Mouse (Mus musculus): ENCODE measurements around the gene Susd1. TPM values are rescaled to one million over a fixed set of nuclear protein-coding genes. Genes with fewer than 3 reads are reported as not detected.
A peak's percentile ranks its signal among the peaks of the same experiment; 100 is the strongest.

Gene Susd1
- polyA plus RNA-seq, 1 experiment from 2014 or later = 9.1 TPM

- no peak overlapping the region for H3K4me3 ChIP-seq (replicated peaks)
- no peak overlapping the region for H3K9ac ChIP-seq
- no peaks in the 10 kb centered on the region for H3K27me3 ChIP-seq (replicated peaks)
- ATAC-seq (ENCODE audit: insufficient read depth, low FRiP score, low read depth) = no peak
- WGBS = 84% methylated on average over 6 of the region's 6 CpGs
- no peaks in the 10 kb centered on the region for H3K36me3 ChIP-seq
- no peaks in the 10 kb centered on the region for H3K9me3 ChIP-seq
- no peak overlapping the region for H3K4me2 ChIP-seq
- H3K4me1 ChIP-seq = 0 out of 2 replicates have a peak, but pooled peaks cover 3% of the 10 kb centered on the region
- no peak overlapping the region for H3K27ac ChIP-seq
These were observed 9.3 kb downstream of the Susd1 start for GRCm38 (mm10) chr4:59429128-59429527.

DNA sequence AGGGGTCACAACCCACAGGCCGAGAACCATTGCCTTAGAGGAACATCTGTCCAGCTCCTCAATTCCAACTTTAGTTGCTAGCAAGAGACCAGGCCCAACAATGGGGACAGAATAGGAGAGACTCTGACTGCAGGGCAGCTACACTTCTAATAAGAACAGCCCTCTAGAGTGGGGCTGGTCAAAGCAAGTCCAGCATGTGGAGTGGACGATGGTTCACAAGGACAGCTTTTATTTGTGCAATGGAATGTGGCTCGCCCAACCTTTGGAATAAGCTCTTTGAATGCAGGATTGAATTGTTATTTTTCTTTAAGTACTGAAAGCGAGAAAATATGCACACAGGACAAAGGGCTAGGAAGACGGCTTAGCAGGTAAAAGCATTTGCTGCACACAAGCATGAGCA is 12.0 kb downstream of the Susd1 start:
- ATAC-seq (ENCODE audit: insufficient read depth, low FRiP score, low read depth) = no peak
- 80% methylated on average over 5 of the region's 5 CpGs for WGBS

DNA sequence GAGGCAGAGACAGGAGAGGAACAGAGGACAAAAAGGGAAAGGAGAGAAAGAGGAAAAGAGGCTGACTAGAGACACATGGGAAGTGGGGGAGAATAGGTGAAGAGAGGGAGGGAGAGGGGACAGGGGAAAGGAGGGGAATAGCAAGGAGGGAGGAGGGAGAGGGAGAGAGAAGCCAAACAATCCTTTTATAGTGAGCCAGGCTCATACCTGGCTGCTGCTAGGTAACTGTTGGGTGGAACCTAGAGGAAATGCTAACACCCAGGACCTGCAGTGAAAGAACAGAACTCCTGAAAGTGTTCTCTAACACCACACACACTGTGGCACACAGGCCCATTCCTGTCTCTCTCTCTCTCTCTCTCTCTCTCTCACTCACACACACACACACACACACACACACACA is 15.6 kb downstream of the Susd1 start:
- ATAC-seq (ENCODE audit: insufficient read depth, low FRiP score, low read depth) = peak; percentile 56; the same call in 1 of the 2 replicates
- Histone ChIP-seq H3K9ac (no peak overlapping the region), H3K27me3 (replicated peaks) (no peaks in the 10 kb centered on the region), H3K9me3 (no peaks in the 10 kb centered on the region), H3K4me2 (no peak overlapping the region), H3K36me3 (no peaks in the 10 kb centered on the region), H3K4me3 (replicated peaks) (no peak overlapping the region), H3K27ac (peak overlapping the region; percentile 67; the same call in 1 of the 2 replicates), H3K4me1 (peaks cover 15% of the 10 kb centered on the region)

More for the DNA sequence above, 12.0 kb downstream of the Susd1 start:
- Histone ChIP-seq H3K4me2 (no peak overlapping the region), H3K9ac (no peak overlapping the region), H3K4me1 (0 out of 2 replicates have a peak, but pooled peaks cover 8% of the 10 kb centered on the region), H3K4me3 (replicated peaks) (no peak overlapping the region), H3K27ac (no peak overlapping the region), H3K36me3 (no peaks in the 10 kb centered on the region), H3K9me3 (no peaks in the 10 kb centered on the region), H3K27me3 (replicated peaks) (no peaks in the 10 kb centered on the region)

DNA sequence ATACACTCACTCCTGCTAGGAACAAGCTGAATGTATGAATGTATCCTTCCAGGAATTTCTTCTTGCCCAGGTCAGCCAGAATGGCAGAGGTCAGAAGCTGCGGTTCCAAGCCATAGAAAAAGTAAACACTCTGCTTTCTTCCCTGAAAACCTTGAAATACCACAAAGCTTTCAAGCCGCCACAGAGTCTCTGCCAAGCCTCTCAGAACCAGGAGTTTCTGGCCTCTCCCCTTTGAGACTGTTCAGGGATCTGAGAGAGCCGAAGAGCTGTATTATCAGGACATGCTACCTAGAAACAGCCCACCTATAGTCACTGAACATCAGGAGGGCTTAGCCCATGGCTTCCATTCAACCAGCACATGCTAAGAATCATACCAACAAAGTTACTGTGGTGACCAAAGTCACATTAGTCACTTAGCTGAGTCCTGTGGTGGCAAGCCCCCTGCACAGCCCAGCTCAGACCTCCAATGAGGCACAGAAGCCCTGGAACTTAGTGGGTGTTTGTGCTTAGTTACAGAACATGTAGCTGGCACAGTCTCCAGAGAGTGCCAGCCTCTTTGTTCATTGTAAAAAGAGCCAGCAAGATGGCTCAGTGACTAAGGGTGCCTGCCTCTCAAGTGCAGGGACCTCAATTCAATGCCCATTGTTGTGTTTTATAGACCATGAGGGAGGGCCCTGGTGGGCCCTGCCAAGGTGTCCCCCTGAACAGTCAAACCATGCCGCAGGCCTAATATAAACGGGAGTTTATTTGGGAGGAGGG is 16.2 kb downstream of the Susd1 start:
- no peak for ATAC-seq (ENCODE audit: insufficient read depth, low FRiP score, low read depth)
- Histone ChIP-seq H3K36me3 (no peaks in the 10 kb centered on the region), H3K4me1 (peaks cover 15% of the 10 kb centered on the region), H3K4me2 (no peak overlapping the region), H3K4me3 (replicated peaks) (no peak overlapping the region), H3K27ac (peak overlapping the region; percentile 67), H3K9ac (no peak overlapping the region), H3K9me3 (no peaks in the 10 kb centered on the region), H3K27me3 (replicated peaks) (no peaks in the 10 kb centered on the region)
- WGBS = 31% methylated on average over 5 of the region's 5 CpGs

DNA sequence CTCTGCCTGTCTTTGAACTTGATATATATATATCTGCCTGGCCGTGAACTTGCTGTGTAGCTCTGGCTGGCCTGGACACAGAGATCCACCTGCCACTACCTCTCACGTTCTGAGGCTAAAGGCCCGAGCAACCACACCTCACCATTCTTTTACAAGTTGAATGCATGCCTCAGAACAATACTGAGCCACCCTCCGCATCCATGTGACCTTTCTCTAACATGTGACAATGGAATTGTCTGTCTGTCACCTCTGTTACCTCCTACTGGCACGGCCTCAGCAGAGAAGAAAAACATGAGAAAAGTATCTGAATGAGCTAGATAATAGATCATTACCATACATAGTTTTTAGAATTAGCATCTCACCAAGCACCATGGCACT is 17.1 kb downstream of the Susd1 start:
- no peak overlapping the region for H3K9ac ChIP-seq
- 53% methylated on average over 5 of the region's 5 CpGs for WGBS
- no peaks in the 10 kb centered on the region for H3K9me3 ChIP-seq
- H3K36me3 ChIP-seq = no peaks in the 10 kb centered on the region
- H3K27me3 ChIP-seq (replicated peaks) = no peaks in the 10 kb centered on the region
- no peak for ATAC-seq (ENCODE audit: insufficient read depth, low FRiP score, low read depth)
- no peak overlapping the region for H3K27ac ChIP-seq
- H3K4me1 ChIP-seq = peaks cover 15% of the 10 kb centered on the region
- H3K4me2 ChIP-seq = no peak overlapping the region
- H3K4me3 ChIP-seq (replicated peaks) = no peak overlapping the region

- Histone ChIP-seq H3K9me3 (no peaks in the 10 kb centered on the region), H3K27ac (no peak overlapping the region), H3K36me3 (no peaks in the 10 kb centered on the region), H3K4me1 (peaks cover 15% of the 10 kb centered on the region), H3K4me3 (replicated peaks) (no peak overlapping the region), H3K9ac (no peak overlapping the region), H3K4me2 (no peak overlapping the region), H3K27me3 (replicated peaks) (no peaks in the 10 kb centered on the region)
- WGBS = 75% methylated on average over 7 of the region's 7 CpGs
- ATAC-seq (ENCODE audit: insufficient read depth, low FRiP score, low read depth) = no peak
These were observed 17.6 kb downstream of the Susd1 start for GRCm38 (mm10) chr4:59420695-59421368.

DNA sequence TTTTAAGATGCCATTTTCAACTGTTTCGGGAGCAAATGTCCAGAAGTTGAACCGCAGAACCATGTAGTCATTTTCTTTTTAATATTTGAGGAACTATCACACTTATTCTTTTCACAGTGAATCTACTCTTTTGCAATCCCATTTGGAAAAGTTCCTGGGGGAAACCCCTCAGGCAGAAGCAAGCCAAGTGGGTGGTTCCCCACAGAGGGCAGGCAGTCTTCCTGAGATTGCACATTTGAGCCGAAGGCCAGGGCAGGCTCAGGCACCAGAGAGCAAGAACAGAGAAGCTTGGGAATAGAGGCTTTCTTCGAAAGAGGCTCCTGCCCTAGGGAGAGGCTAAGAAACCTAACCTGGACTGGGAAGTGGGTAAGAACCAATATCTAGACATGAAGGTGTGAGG is 19.2 kb downstream of the Susd1 start:
- no peaks in the 10 kb centered on the region for H3K36me3 ChIP-seq
- H3K4me3 ChIP-seq (replicated peaks) = no peak overlapping the region
- H3K27me3 ChIP-seq (replicated peaks) = no peaks in the 10 kb centered on the region
- no peak for ATAC-seq (ENCODE audit: insufficient read depth, low FRiP score, low read depth)
- no peaks in the 10 kb centered on the region for H3K9me3 ChIP-seq
- WGBS = 79% methylated on average over 4 of the region's 4 CpGs
- no peak overlapping the region for H3K4me2 ChIP-seq
- H3K9ac ChIP-seq = no peak overlapping the region
- H3K4me1 ChIP-seq = peaks cover 15% of the 10 kb centered on the region
- H3K27ac ChIP-seq = no peak overlapping the region

DNA sequence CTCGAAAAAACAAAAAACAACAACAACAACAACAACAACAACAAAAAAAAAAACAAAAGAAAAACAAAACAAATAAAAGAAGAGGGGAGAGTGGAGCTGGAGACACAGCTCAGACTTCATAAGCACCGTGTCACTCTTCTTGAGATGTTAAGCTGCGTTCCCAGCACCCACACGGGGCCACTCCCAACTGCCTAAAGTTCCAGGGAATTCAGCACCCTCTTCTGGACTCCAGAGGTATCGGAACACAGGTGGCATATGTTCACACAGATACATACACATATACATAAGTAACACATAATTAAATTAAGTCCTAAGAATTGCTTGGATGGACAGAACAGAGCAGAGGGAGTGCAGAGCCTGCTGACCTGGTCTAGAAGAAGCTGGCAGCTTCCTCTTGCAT is 25.0 kb downstream of the Susd1 start:
- no peaks in the 10 kb centered on the region for H3K27me3 ChIP-seq (replicated peaks)
- 87% methylated on average over 5 of the region's 5 CpGs for WGBS
- H3K27ac ChIP-seq = no peak overlapping the region
- no peak overlapping the region for H3K9ac ChIP-seq
- no peak overlapping the region for H3K4me2 ChIP-seq
- no peaks in the 10 kb centered on the region for H3K9me3 ChIP-seq
- ATAC-seq (ENCODE audit: insufficient read depth, low FRiP score, low read depth) = no peak; the same call in 1 of the 2 replicates
- H3K4me1 ChIP-seq = no peaks in the 10 kb centered on the region
- no peak overlapping the region for H3K4me3 ChIP-seq (replicated peaks)
- no peaks in the 10 kb centered on the region for H3K36me3 ChIP-seq

- WGBS = 81% methylated on average over 9 of the region's 9 CpGs
- Histone ChIP-seq H3K9me3 (no peaks in the 10 kb centered on the region), H3K27me3 (replicated peaks) (no peaks in the 10 kb centered on the region), H3K27ac (no peak overlapping the region), H3K4me3 (replicated peaks) (no peak overlapping the region), H3K4me1 (no peaks in the 10 kb centered on the region), H3K36me3 (no peaks in the 10 kb centered on the region), H3K9ac (no peak overlapping the region), H3K4me2 (no peak overlapping the region)
- no peak for ATAC-seq (ENCODE audit: insufficient read depth, low FRiP score, low read depth)
These were observed 27.3 kb downstream of the Susd1 start for GRCm38 (mm10) chr4:59411153-59411552.

DNA sequence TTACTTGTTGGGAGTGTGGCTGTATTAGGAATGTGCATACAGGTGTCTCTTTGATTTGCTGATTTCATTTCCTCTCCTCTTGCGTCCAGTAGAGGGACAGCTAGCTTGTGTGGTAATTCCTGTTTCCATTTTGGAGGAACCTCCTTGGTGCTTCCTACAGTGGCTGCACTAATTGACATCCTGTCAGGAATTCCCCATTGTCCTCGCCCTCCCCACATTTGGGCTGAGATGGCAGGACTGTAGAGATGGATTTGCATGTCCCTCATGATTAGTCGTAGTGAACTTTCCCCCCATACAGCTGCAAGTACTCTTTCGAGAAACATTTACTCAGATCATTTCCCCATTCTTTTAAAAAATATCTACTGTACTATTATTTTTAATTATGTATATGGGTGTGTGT is 30.7 kb downstream of the Susd1 start:
- Histone ChIP-seq H3K4me2 (no peak overlapping the region), H3K4me3 (replicated peaks) (no peak overlapping the region), H3K36me3 (0 out of 2 replicates have a peak, but pooled peaks cover 4% of the 10 kb centered on the region), H3K9ac (no peak overlapping the region), H3K4me1 (0 out of 2 replicates have a peak, but pooled peaks cover 5% of the 10 kb centered on the region), H3K27ac (no peak overlapping the region), H3K9me3 (no peaks in the 10 kb centered on the region), H3K27me3 (replicated peaks) (no peaks in the 10 kb centered on the region)
- no peak for ATAC-seq (ENCODE audit: insufficient read depth, low FRiP score, low read depth)
- WGBS = 79% methylated on average over 4 of the region's 4 CpGs

DNA sequence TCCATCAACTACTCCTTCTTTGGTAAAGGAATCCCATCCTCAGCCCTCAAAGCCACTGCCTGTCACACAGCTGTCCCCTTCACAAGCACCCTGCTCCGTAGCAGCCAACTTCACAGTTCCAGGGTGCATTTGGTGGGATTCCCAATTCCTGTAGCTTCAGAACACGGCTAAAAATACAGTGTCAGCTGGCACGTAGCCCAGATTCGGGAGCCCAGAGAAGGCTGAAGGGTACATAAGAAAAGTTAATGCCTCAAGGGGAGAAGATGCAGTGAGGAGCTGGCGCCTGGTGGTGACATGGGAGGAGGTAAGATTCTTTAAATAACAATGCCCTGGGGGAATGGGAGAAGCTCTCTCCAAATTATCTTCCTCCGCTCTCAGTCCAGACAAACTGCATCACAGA is 34.1 kb downstream of the Susd1 start:
- Histone ChIP-seq H3K27ac (no peak overlapping the region), H3K9ac (no peak overlapping the region)
- 49% methylated on average over 6 of the region's 6 CpGs for WGBS

DNA sequence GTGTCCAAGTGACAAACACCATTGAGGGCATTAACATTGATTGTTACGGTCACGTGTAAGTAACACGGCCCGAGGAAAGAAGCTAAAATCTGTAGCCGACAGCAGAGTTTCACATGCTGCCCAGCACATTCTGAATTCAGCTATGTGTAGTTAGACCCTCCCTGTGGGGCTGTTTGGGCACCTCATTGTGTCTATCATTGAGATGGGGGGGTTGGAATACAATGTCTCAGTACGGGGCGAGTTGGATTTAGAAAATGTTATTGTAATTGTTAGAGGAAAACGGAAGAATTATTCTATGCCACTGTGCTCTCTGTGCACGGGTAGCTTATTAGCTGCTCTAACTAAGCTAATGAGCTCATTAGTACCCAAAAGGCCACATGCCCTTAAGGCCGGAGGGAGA is 37.5 kb downstream of the Susd1 start:
- Histone ChIP-seq H3K27ac (no peak overlapping the region), H3K9ac (no peak overlapping the region), H3K4me3 (replicated peaks) (no peak overlapping the region), H3K36me3 (0 out of 2 replicates have a peak, but pooled peaks cover 4% of the 10 kb centered on the region), H3K4me2 (no peak overlapping the region), H3K9me3 (no peaks in the 10 kb centered on the region), H3K27me3 (replicated peaks) (no peaks in the 10 kb centered on the region), H3K4me1 (0 out of 2 replicates have a peak, but pooled peaks cover 5% of the 10 kb centered on the region)
- no peak for ATAC-seq (ENCODE audit: insufficient read depth, low FRiP score, low read depth)
- WGBS = 88% methylated on average over 10 of the region's 10 CpGs

More for the DNA sequence above, 34.1 kb downstream of the Susd1 start:
- H3K4me2 ChIP-seq = no peak overlapping the region
- H3K4me3 ChIP-seq (replicated peaks) = no peak overlapping the region
- no peaks in the 10 kb centered on the region for H3K9me3 ChIP-seq
- H3K36me3 ChIP-seq = 0 out of 2 replicates have a peak, but pooled peaks cover 4% of the 10 kb centered on the region
- no peak for ATAC-seq (ENCODE audit: insufficient read depth, low FRiP score, low read depth)
- H3K27me3 ChIP-seq (replicated peaks) = no peaks in the 10 kb centered on the region
- H3K4me1 ChIP-seq = 0 out of 2 replicates have a peak, but pooled peaks cover 5% of the 10 kb centered on the region
